Mouse (Mus musculus) cerebellum, adult 2 months (tissue): ENCODE data around the gene Mcub. TPM values are rescaled to one million over a fixed set of nuclear protein-coding genes. Genes with fewer than 3 reads are reported as not detected.
A peak's percentile ranks its signal among the peaks of the same experiment; 100 is the strongest.

Experiments
- DNase-seq, 2 experiments: peaks; one replicate each; pipeline ENCODE4 v3.0.0; 2021
- H3K27ac ChIP-seq: fragments of 200-500 bp; 2 replicates; pipeline ENCODE4 v1.5.1; 2012; ENCODE audit warnings: low read length, control low read depth, inconsistent platforms; ENCODE audit not compliant: insufficient read depth
- H3K27me3 ChIP-seq: fragments of 200-500 bp; 2 replicates; pipeline ENCODE4 v1.6.1; 2012; ENCODE audit warnings: inconsistent platforms, mild to moderate bottlenecking, low read length, moderate library complexity; ENCODE audit not compliant: control insufficient read depth, insufficient read depth
- H3K4me1 ChIP-seq: fragments of 200-500 bp; 2 replicates; pipeline ENCODE4 v1.6.1; 2011; ENCODE audit warnings: low read length; ENCODE audit not compliant: control insufficient read depth, insufficient read depth
- H3K4me3 ChIP-seq: fragments of 200-500 bp; replicated peaks from 2 replicates; pipeline ENCODE3; 2011; ENCODE audit warnings: mild to moderate bottlenecking, low read depth, low read length, control low read depth; ENCODE audit not compliant: insufficient read depth
- CTCF ChIP-seq: fragments of 200-500 bp; IDR thresholded peaks from 2 replicates; pipeline ENCODE4 v1.5.1; 2011; ENCODE audit warnings: low read depth, mild to moderate bottlenecking, control low read depth, low read length, moderate library complexity, borderline replicate concordance; ENCODE audit not compliant: insufficient read depth
- POLR2A ChIP-seq: fragments of 200-500 bp; IDR thresholded peaks from 2 replicates; pipeline ENCODE4 v1.6.1; 2011; ENCODE audit warnings: low read length, control low read depth, borderline replicate concordance; ENCODE audit not compliant: insufficient read depth
- WGBS: fragments of 180-500 bp; shearing (Covaris S2); methylation state at CpG from one replicate; pipeline ENCODE4 v1.1.7; 2018; 5-methylcytosine and 5-hydroxymethylcytosine counted together
- polyA plus RNA-seq: library from polyadenylated mRNA; depleted of rRNA; stranded (reverse); fragments of >200 nt; gene quantifications from 2 replicates; pipeline ENCODE4 v1.2.3, GENCODE M21; 2012; rRNA removed

Gene Mcub
- 1.7 and 2.7 TPM in 2 replicates for polyA plus RNA-seq

- under 1% methylated on average over 62 of the region's 63 CpGs for WGBS
- H3K27ac ChIP-seq, result no peak within 1 kb of the TSS
Observed at GRCm38 (mm10) chr3:129969432-129970395, at the start of gene Mcub. Gene Mcub (minus strand): TSS chr3:129970206.

DNA sequence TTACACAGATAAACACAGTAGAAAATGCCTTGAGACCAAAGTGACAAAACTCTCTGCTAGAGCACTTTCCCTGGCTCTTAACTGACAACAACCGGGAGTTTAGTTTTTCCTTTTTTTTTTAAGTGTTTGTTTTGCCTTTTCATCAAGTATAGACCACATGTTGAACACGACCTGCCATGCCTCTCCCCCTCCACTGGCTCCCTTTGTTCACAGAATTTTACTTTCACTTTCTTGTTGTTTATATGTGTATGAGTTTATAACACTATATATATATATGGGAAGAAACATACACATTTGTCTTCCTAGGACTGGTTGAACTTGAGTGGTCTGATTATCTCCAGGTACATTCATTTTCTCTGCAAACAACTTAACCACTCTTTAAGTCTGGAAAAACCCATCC is 42.9 kb upstream of the Mcub start:
- DNase-seq, result no peak
- 89% methylated on average over 2 of the region's 2 CpGs for WGBS

More at GRCm38 (mm10) chr3:129969432-129970395, at the start of gene Mcub:
- H3K4me3 ChIP-seq, result peak within 1 kb of the TSS; percentile 18
- TF ChIP-seq POLR2A (no peak), CTCF (no peak)
- peaks cover 7% of the 10 kb centered on the region; the same call in 1 of the 2 replicates for H3K4me1 ChIP-seq
- DNase-seq, result no peak
- H3K27me3 ChIP-seq, result peaks cover 3% of the 10 kb centered on the region; the same call in 1 of the 2 replicates

GRCm38 (mm10) chr3:130011236-130011635 is 41.2 kb upstream of the Mcub start:
- TF ChIP-seq CTCF, result no peak
- no peak for TF ChIP-seq POLR2A
- Histone ChIP-seq H3K4me1 (0 out of 2 replicates have a peak, but pooled peaks cover 2% of the 10 kb centered on the region), H3K27me3 (no peaks in the 10 kb centered on the region), H3K27ac (no peak overlapping the region), H3K4me3 (no peak overlapping the region)
- WGBS, result 5% methylated on average over 1 of the region's 1 CpGs
- DNase-seq, result peak in 1 of 2 experiments; percentile 21

More for the DNA sequence above, 42.9 kb upstream of the Mcub start:
- Histone ChIP-seq H3K27ac (no peak overlapping the region), H3K27me3 (no peaks in the 10 kb centered on the region), H3K4me3 (no peak overlapping the region), H3K4me1 (0 out of 2 replicates have a peak, but pooled peaks cover 2% of the 10 kb centered on the region)
- TF ChIP-seq POLR2A (no peak), CTCF (no peak)

GRCm38 (mm10) chr3:130006141-130006540 is 36.1 kb upstream of the Mcub start:
- no peak overlapping the region for H3K4me3 ChIP-seq
- H3K27ac ChIP-seq, result no peak overlapping the region
- WGBS, result 91% methylated on average over 7 of the region's 7 CpGs
- H3K27me3 ChIP-seq, result no peaks in the 10 kb centered on the region
- TF ChIP-seq POLR2A (no peak), CTCF (no peak)
- DNase-seq, result no peak
- no peaks in the 10 kb centered on the region; the same call in 1 of the 2 replicates for H3K4me1 ChIP-seq

DNA sequence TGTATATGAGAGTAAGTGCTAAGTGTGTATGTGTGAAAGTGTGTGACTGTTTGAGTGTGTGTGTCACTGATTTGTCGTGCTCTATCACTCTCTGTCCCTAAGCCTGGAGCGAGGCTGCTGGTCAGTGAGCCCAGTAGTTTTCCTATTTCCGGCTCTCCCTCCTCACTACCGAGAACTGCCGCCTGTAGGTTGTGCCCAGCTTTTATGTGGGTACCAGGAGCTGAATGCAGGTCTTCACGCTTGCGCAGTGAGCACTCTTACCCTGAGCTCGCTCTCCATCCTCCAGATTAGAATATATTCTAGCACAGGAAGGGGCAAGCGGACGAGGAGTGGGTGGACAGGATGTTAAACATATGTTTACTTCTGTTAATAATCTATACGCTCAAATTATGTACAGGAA is 30.9 kb upstream of the Mcub start:
- Histone ChIP-seq H3K27me3 (no peaks in the 10 kb centered on the region), H3K4me1 (no peaks in the 10 kb centered on the region; the same call in 1 of the 2 replicates), H3K27ac (no peak overlapping the region), H3K4me3 (no peak overlapping the region)
- WGBS, result 96% methylated on average over 11 of the region's 11 CpGs
- DNase-seq, result no peak
- no peak for TF ChIP-seq CTCF
- no peak for TF ChIP-seq POLR2A

DNA sequence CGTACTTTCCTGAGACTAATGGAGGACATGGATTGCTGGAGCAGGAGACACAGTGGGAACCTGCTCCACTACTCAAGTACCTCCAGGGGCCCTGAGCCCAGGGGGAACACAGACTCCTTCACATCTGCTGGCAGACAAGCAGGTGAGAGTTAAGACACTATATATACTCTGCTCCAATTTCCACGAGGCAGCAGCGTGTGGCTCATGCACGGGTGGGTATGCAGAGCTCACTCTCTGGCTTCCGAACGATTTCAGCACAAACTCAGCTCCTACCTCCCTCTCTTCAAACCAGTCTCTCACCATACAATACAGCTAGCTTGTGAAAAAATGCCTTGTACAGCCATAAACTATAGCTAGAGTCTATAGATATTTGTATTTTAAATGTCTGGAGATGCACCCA is 28.5 kb upstream of the Mcub start:
- TF ChIP-seq CTCF, result no peak
- no peak for TF ChIP-seq POLR2A
- WGBS, result 90% methylated on average over 6 of the region's 6 CpGs
- DNase-seq, result no peak
- no peak overlapping the region for H3K4me3 ChIP-seq
- H3K4me1 ChIP-seq, result no peaks in the 10 kb centered on the region
- no peak overlapping the region for H3K27ac ChIP-seq
- no peaks in the 10 kb centered on the region for H3K27me3 ChIP-seq

DNA sequence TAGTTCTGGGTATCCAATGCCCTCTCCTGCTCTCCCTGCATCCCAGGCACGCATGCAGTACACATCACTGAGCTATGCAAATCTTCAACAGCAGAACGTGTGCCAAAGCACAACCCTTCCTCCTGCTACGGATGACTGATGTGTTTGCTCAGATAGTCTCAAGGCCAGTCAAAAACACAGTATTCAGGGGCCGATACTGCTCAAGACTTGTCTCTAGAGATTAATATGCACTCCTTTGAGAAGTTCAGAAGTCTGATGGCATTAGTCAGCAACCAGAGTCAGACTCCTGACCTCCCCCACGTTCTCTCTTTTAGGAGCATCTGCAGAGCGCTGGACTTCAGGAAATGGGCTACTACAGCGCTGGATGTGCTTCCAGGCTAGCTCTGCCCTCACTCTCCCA is 28.0 kb upstream of the Mcub start:
- no peak overlapping the region for H3K4me3 ChIP-seq
- no peak for DNase-seq
- 80% methylated on average over 7 of the region's 7 CpGs for WGBS
- H3K27ac ChIP-seq, result no peak overlapping the region
- no peak for TF ChIP-seq POLR2A
- TF ChIP-seq CTCF, result no peak
- no peaks in the 10 kb centered on the region for H3K4me1 ChIP-seq
- no peaks in the 10 kb centered on the region for H3K27me3 ChIP-seq
